Mouse (Mus musculus) cortical plate, adult 2 months (tissue): ENCODE measurements around the gene Psmb11.

ENCODE experiments used
- CTCF ChIP-seq: fragments of 200-500 bp; IDR thresholded peaks from 2 replicates; pipeline ENCODE4 v1.5.1; 2011; ENCODE audit warnings: mild to moderate bottlenecking, control low read depth, low read length; ENCODE audit not compliant: insufficient read depth; ENCODE audit errors: extremely low read depth
- POLR2A ChIP-seq: fragments of 200-500 bp; IDR thresholded peaks from 2 replicates; pipeline ENCODE4 v1.6.1; 2011; ENCODE audit warnings: mild to moderate bottlenecking, low read length, control low read depth; ENCODE audit not compliant: insufficient read depth; ENCODE audit errors: extremely low read depth

- peak; percentile 85; the same call in 1 of the 2 replicates for TF ChIP-seq POLR2A
- no peak for TF ChIP-seq CTCF
Measured at GRCm38 (mm10) chr14:54653496-54653895, 32.3 kb downstream of the Psmb11 start.
